Mouse (Mus musculus) MEL (cell line): ENCODE results near the gene Lrriq4. TPM values are rescaled to one million over a fixed set of nuclear protein-coding genes. Genes with fewer than 3 reads are reported as not detected.

ENCODE experiments used
- DNase-seq: peaks from one replicate; pipeline ENCODE4 v3.0.0; 2011; ENCODE audit warnings: low read depth, low spot score
- H3K27ac ChIP-seq: 2 replicates; pipeline ENCODE4 v1.5.1; 2012; ENCODE audit warnings: low read depth, mild to moderate bottlenecking, control low read depth, low read length, moderate library complexity; ENCODE audit not compliant: control insufficient read depth
- H3K27me3 ChIP-seq, 2 experiments: fragments of 150-350 bp in 1 of 2; sonication (generic) in 1 of 2; 2 replicates each; pipeline ENCODE4 v1.6.1; 2012; ENCODE audit warnings: low read length in 2 of 2, mild to moderate bottlenecking in 2 of 2, improper control_type of control experiment in 1 of 2, moderate library complexity in 1 of 2; ENCODE audit not compliant: insufficient read depth in 2 of 2, control insufficient read depth in 1 of 2
- H3K36me3 ChIP-seq, 2 experiments: 2 replicates each; pipeline ENCODE4 v1.6.1; 2012 to 2014; ENCODE audit warnings: low read length in 2 of 2, improper control_type of control experiment in 1 of 2, inconsistent platforms in 1 of 2, mild to moderate bottlenecking in 1 of 2; ENCODE audit not compliant: insufficient read depth in 2 of 2, control insufficient read depth in 1 of 2
- H3K4me1 ChIP-seq, 2 experiments: fragments of 150-350 bp in 1 of 2; sonication (generic) in 1 of 2; 2 replicates each; pipeline ENCODE4 v1.6.1; 2012; ENCODE audit warnings: low read length in 2 of 2, improper control_type of control experiment in 1 of 2, mild to moderate bottlenecking in 1 of 2; ENCODE audit not compliant: insufficient read depth in 2 of 2, control insufficient read depth in 1 of 2
- H3K4me3 ChIP-seq, 2 experiments: fragments of 150-350 bp in 1 of 2; sonication (generic) in 1 of 2; 2 replicates each; pipeline ENCODE4 v1.5.1; 2012; ENCODE audit warnings: low read depth in 2 of 2, low read length in 2 of 2, mild to moderate bottlenecking in 2 of 2, moderate library complexity in 2 of 2, control low read depth in 1 of 2, improper control_type of control experiment in 1 of 2; ENCODE audit not compliant: control insufficient read depth in 1 of 2, insufficient read depth in 1 of 2
- H3K79me2 ChIP-seq: 2 replicates; pipeline ENCODE4 v1.6.1; 2012; ENCODE audit warnings: mild to moderate bottlenecking, low read length, moderate library complexity; ENCODE audit not compliant: control insufficient read depth, poor library complexity, insufficient read depth
- H3K9ac ChIP-seq: 2 replicates; pipeline ENCODE4 v1.6.1; 2012; ENCODE audit warnings: low read depth, mild to moderate bottlenecking, control low read depth, low read length, moderate library complexity; ENCODE audit not compliant: control insufficient read depth, poor library complexity, severe bottlenecking
- H3K9me3 ChIP-seq: fragments of 150-350 bp; sonication (generic); replicated peaks from 2 replicates; pipeline ENCODE4 v1.6.1; 2012; ENCODE audit warnings: mild to moderate bottlenecking, low read length, improper control_type of control experiment, moderate library complexity; ENCODE audit not compliant: insufficient read depth
- BHLHE40 ChIP-seq: IDR thresholded peaks from 2 replicates; pipeline ENCODE4 v1.6.1; 2012; ENCODE audit warnings: low read depth, mild to moderate bottlenecking, inconsistent platforms, low read length, improper control_type of control experiment, borderline replicate concordance
- CHD1 ChIP-seq: IDR thresholded peaks from 2 replicates; pipeline ENCODE4 v1.6.1; 2012; ENCODE audit warnings: low read depth, mild to moderate bottlenecking, inconsistent platforms, low read length, improper control_type of control experiment
- CHD2 ChIP-seq: IDR thresholded peaks from 2 replicates; pipeline ENCODE4 v1.6.1; 2011; ENCODE audit warnings: low read length, improper control_type of control experiment
- CTCF ChIP-seq, 3 experiments: IDR thresholded peaks in 2 of 3; conservative IDR thresholded peaks in 1 of 3; 2 replicates each; pipeline ENCODE4 v1.5.1; 2011 to 2012; ENCODE audit warnings: low read length in 3 of 3, low read depth in 2 of 3, mild to moderate bottlenecking in 2 of 3, improper control_type of control experiment in 1 of 3, inconsistent platforms in 1 of 3, mixed read lengths in 1 of 3, moderate library complexity in 1 of 3; ENCODE audit not compliant: control insufficient read depth in 1 of 3, insufficient read depth in 1 of 3, poor library complexity in 1 of 3, severe bottlenecking in 1 of 3
- E2F4 ChIP-seq: IDR thresholded peaks from 2 replicates; pipeline ENCODE4 v1.6.1; 2011; ENCODE audit warnings: low read depth, low read length, improper control_type of control experiment, borderline replicate concordance
- ELF1 ChIP-seq: IDR thresholded peaks from 2 replicates; pipeline ENCODE4 v1.6.1; 2014; ENCODE audit warnings: low read depth, mild to moderate bottlenecking, inconsistent platforms, low read length, improper control_type of control experiment, moderate library complexity
- EP300 ChIP-seq, 2 experiments: IDR thresholded peaks; 2 replicates each; pipeline ENCODE4 v1.6.1; 2011; ENCODE audit warnings: improper control_type of control experiment in 2 of 2, low read length in 2 of 2, low read depth in 1 of 2, mild to moderate bottlenecking in 1 of 2
- ETS1 ChIP-seq: IDR thresholded peaks from 2 replicates; pipeline ENCODE4 v1.6.1; 2012; ENCODE audit warnings: low read depth, mild to moderate bottlenecking, inconsistent platforms, low read length, improper control_type of control experiment, moderate library complexity
- GABPA ChIP-seq: IDR thresholded peaks from 2 replicates; pipeline ENCODE4 v1.6.1; 2012; ENCODE audit warnings: low read depth, mild to moderate bottlenecking, inconsistent platforms, low read length, improper control_type of control experiment, moderate library complexity
- GATA1 ChIP-seq: IDR thresholded peaks from 2 replicates; pipeline ENCODE4 v1.6.1; 2011; ENCODE audit warnings: low read depth, low read length, improper control_type of control experiment
- HCFC1 ChIP-seq: IDR thresholded peaks from 2 replicates; pipeline ENCODE4 v1.6.1; 2012; ENCODE audit warnings: low read depth, mild to moderate bottlenecking, inconsistent platforms, low read length, improper control_type of control experiment, moderate library complexity
- JUND ChIP-seq: IDR thresholded peaks from 2 replicates; pipeline ENCODE4 v1.6.1; 2011; ENCODE audit warnings: low read depth, mild to moderate bottlenecking, improper control_type of control experiment, low read length
- KAT2A ChIP-seq: conservative IDR thresholded peaks from 2 replicates; pipeline ENCODE4 v1.6.1; 2012; ENCODE audit warnings: low read depth, low read length, improper control_type of control experiment, inconsistent platforms
- MAX ChIP-seq: IDR thresholded peaks from 2 replicates; pipeline ENCODE4 v1.6.1; 2011; ENCODE audit warnings: low read length, improper control_type of control experiment
- MAZ ChIP-seq: IDR thresholded peaks from 2 replicates; pipeline ENCODE4 v1.6.1; 2012; ENCODE audit warnings: low read depth, mild to moderate bottlenecking, inconsistent platforms, low read length, improper control_type of control experiment
- MEF2A ChIP-seq: IDR thresholded peaks from 2 replicates; pipeline ENCODE4 v1.6.1; 2014; ENCODE audit warnings: low read depth, mild to moderate bottlenecking, inconsistent platforms, low read length, improper control_type of control experiment; ENCODE audit not compliant: poor library complexity, insufficient replicate concordance, severe bottlenecking; ENCODE audit errors: extremely low read depth
- MXI1 ChIP-seq: IDR thresholded peaks from 2 replicates; pipeline ENCODE4 v1.6.1; 2011; ENCODE audit warnings: mild to moderate bottlenecking, low read depth, low read length, improper control_type of control experiment
- MYB ChIP-seq: IDR thresholded peaks from 2 replicates; pipeline ENCODE4 v1.6.1; 2011; ENCODE audit warnings: mild to moderate bottlenecking, low read depth, low read length, improper control_type of control experiment
- MYC ChIP-seq: IDR thresholded peaks from 2 replicates; pipeline ENCODE4 v1.6.1; 2011; ENCODE audit warnings: low read depth, mild to moderate bottlenecking, low read length, improper control_type of control experiment, moderate library complexity
- NELFE ChIP-seq: IDR thresholded peaks from 2 replicates; pipeline ENCODE4 v1.6.1; 2011; ENCODE audit warnings: low read depth, low read length, improper control_type of control experiment
- NRF1 ChIP-seq: IDR thresholded peaks from 2 replicates; pipeline ENCODE4 v1.6.1; 2014; ENCODE audit warnings: low read depth, mild to moderate bottlenecking, inconsistent platforms, low read length, improper control_type of control experiment, moderate library complexity; ENCODE audit not compliant: poor library complexity, insufficient read depth, severe bottlenecking
- POLR2A ChIP-seq, 2 experiments: IDR thresholded peaks; 2 replicates each; pipeline ENCODE4 v1.6.1; 2011 to 2012; ENCODE audit warnings: low read length in 2 of 2, mild to moderate bottlenecking in 2 of 2, control low read depth in 1 of 2, improper control_type of control experiment in 1 of 2, low read depth in 1 of 2, moderate library complexity in 1 of 2; ENCODE audit not compliant: control insufficient read depth in 1 of 2, insufficient read depth in 1 of 2, poor library complexity in 1 of 2
- POLR2AphosphoS2 ChIP-seq: IDR thresholded peaks from 2 replicates; pipeline ENCODE4 v1.6.1; 2011; ENCODE audit warnings: low read length, improper control_type of control experiment
- POLR2AphosphoS5 ChIP-seq: IDR thresholded peaks from 2 replicates; pipeline ENCODE4 v1.6.1; 2012; ENCODE audit warnings: low read depth, borderline replicate concordance, mild to moderate bottlenecking, inconsistent platforms, low read length, moderate library complexity, mixed read lengths
- RAD21 ChIP-seq: IDR thresholded peaks from 2 replicates; pipeline ENCODE4 v1.6.1; 2011; ENCODE audit warnings: mild to moderate bottlenecking, low read depth, low read length, improper control_type of control experiment
- RCOR1 ChIP-seq: IDR thresholded peaks from 2 replicates; pipeline ENCODE4 v1.6.1; 2012; ENCODE audit warnings: low read depth, mild to moderate bottlenecking, inconsistent platforms, low read length, improper control_type of control experiment
- SIN3A ChIP-seq: IDR thresholded peaks from 2 replicates; pipeline ENCODE4 v1.6.1; 2012; ENCODE audit warnings: low read length, improper control_type of control experiment, inconsistent platforms
- SMC3 ChIP-seq: IDR thresholded peaks from 2 replicates; pipeline ENCODE4 v1.6.1; 2011; ENCODE audit warnings: low read depth, low read length, improper control_type of control experiment
- TAL1 ChIP-seq: IDR thresholded peaks from 2 replicates; pipeline ENCODE4 v1.6.1; 2012; ENCODE audit warnings: mild to moderate bottlenecking, inconsistent platforms, low read length, moderate library complexity, mixed read lengths
- TBP ChIP-seq: IDR thresholded peaks from 2 replicates; pipeline ENCODE4 v1.8.0; 2011; ENCODE audit warnings: low read depth, low read length, improper control_type of control experiment
- TCF12 ChIP-seq: IDR thresholded peaks from 2 replicates; pipeline ENCODE4 v1.6.1; 2014; ENCODE audit warnings: low read depth, mild to moderate bottlenecking, inconsistent platforms, low read length, improper control_type of control experiment, moderate library complexity
- UBTF ChIP-seq: IDR thresholded peaks from 2 replicates; pipeline ENCODE4 v1.6.1; 2012; ENCODE audit warnings: low read depth, mild to moderate bottlenecking, inconsistent platforms, low read length, improper control_type of control experiment, moderate library complexity, borderline replicate concordance; ENCODE audit not compliant: insufficient read depth
- USF1 ChIP-seq: IDR thresholded peaks from 2 replicates; pipeline ENCODE4 v1.6.1; 2014; ENCODE audit warnings: low read depth, mild to moderate bottlenecking, inconsistent platforms, low read length, improper control_type of control experiment, moderate library complexity
- USF2 ChIP-seq, 2 experiments: IDR thresholded peaks; 2 replicates each; pipeline ENCODE4 v1.6.1; 2011 to 2012; ENCODE audit warnings: improper control_type of control experiment in 2 of 2, low read length in 2 of 2, borderline replicate concordance in 1 of 2, inconsistent platforms in 1 of 2, low read depth in 1 of 2, mild to moderate bottlenecking in 1 of 2; ENCODE audit not compliant: insufficient read depth in 1 of 2
- ZC3H11A ChIP-seq: IDR thresholded peaks from 2 replicates; pipeline ENCODE4 v1.6.1; 2012; ENCODE audit warnings: low read depth, mild to moderate bottlenecking, inconsistent platforms, low read length, improper control_type of control experiment
- ZKSCAN1 ChIP-seq: IDR thresholded peaks from 2 replicates; pipeline ENCODE4 v1.6.1; 2012; ENCODE audit warnings: low read depth, mild to moderate bottlenecking, inconsistent platforms, low read length, improper control_type of control experiment, moderate library complexity
- ZMIZ1 ChIP-seq: IDR thresholded peaks from 2 replicates; pipeline ENCODE4 v1.6.1; 2012; ENCODE audit warnings: low read depth, mild to moderate bottlenecking, inconsistent platforms, low read length, improper control_type of control experiment, moderate library complexity
- ZNF384 ChIP-seq: IDR thresholded peaks from 2 replicates; pipeline ENCODE4 v1.6.1; 2012; ENCODE audit warnings: low read depth, mild to moderate bottlenecking, inconsistent platforms, low read length, improper control_type of control experiment
- polyA plus RNA-seq, 2 experiments: library from polyadenylated mRNA; stranded (reverse) in 1 of 2; unstranded in 1 of 2; fragments of >175 nt in 1 of 2; fragments of >200 nt in 1 of 2; gene quantifications; 2 replicates each; pipeline versions ENCODE4 v1.2.1 to v1.2.4; 2012; ENCODE audit warnings: low replicate concordance in 2 of 2, low read depth in 1 of 2; ENCODE audit not compliant: insufficient read length in 2 of 2, insufficient read depth in 1 of 2, missing spikeins in 1 of 2
- total RNA-seq: library from RNA; depleted of rRNA; stranded (reverse); fragments of 300-350 nt; gene quantifications from 2 replicates; pipeline ENCODE4 v1.2.3, GENCODE M21; 2012

Lrriq4 gene
- total and polyA plus RNA-seq, 3 experiments: not detected

DNA sequence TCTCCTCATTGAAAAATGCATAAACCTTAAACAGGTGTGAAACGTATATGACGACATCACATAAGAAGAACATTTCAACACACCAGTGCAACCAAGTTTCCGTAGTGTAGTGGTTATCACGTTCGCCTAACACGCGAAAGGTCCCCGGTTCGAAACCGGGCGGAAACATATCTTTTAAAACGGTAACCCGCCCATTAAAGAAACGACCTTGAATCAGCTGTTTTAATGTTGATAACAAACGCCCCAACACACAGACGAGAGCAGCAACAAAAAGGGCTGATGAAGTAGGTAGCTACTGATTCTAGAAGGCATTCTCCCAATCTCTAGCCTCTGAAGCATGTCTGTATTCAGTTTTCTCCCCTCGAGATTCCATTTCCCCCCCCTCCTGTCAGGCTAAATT lies 43.1 kb upstream of the Lrriq4 start:
- DNase-seq: peak; percentile 91
- H3K4me1 ChIP-seq: peaks cover 0 to 9% of the 10 kb centered on the region in 2 experiments; a peak in 2 of 4 replicates
- peak overlapping the region; percentile 85 for H3K27ac ChIP-seq
- no peaks in the 10 kb centered on the region for H3K9me3 ChIP-seq
- H3K79me2 ChIP-seq: peaks cover 13% of the 10 kb centered on the region
- peaks cover 3 to 8% of the 10 kb centered on the region in 2 experiments; a peak in 3 of 4 replicates for H3K36me3 ChIP-seq
- no peaks in the 10 kb centered on the region for H3K27me3 ChIP-seq
- peak overlapping the region; percentile 95 for H3K4me3 ChIP-seq
- peak overlapping the region; percentile 79 for H3K9ac ChIP-seq
- no peak for TF ChIP-seq POLR2AphosphoS2
- peak; percentile 16 for TF ChIP-seq MXI1
- TF ChIP-seq USF1: no peak
- no peak for TF ChIP-seq MAZ
- no peak for TF ChIP-seq CHD2
- TF ChIP-seq JUND: no peak
- no peak for TF ChIP-seq UBTF
- no peak for TF ChIP-seq ZC3H11A
- peak; percentile 67 for TF ChIP-seq KAT2A
- TF ChIP-seq NRF1: peak; percentile 37; the same call in 1 of the 2 replicates
- 0 out of 2 replicates have a peak, but pooled peaks have one; percentile 64 for TF ChIP-seq HCFC1
- no peak for TF ChIP-seq MAX
- TF ChIP-seq EP300 (IDR thresholded peaks at IDR 0.05; ENCODE audit: low read depth in 1 of 2, low read length in 2 of 2): peak in 1 of 2 experiments; percentile 16; a peak in 1 of 4 replicates
- no peak for TF ChIP-seq USF2 (IDR thresholded peaks at IDR 0.05; ENCODE audit: borderline replicate concordance in 1 of 2, insufficient read depth in 1 of 2, low read depth in 1 of 2, low read length in 2 of 2)
- peak; percentile 81; the same call in 1 of the 2 replicates for TF ChIP-seq ELF1
- peak; percentile 96 for TF ChIP-seq SIN3A
- TF ChIP-seq RCOR1: peak; percentile 27; the same call in 1 of the 2 replicates
- TF ChIP-seq CHD1: no peak
- peak; percentile 95 for TF ChIP-seq GATA1
- TF ChIP-seq ZNF384: no peak
- TF ChIP-seq E2F4: peak; percentile 75
- no peak for TF ChIP-seq MYB
- no peak for TF ChIP-seq POLR2AphosphoS5
- no peak for TF ChIP-seq RAD21
- TF ChIP-seq TBP: peak; percentile 100
- TF ChIP-seq POLR2A (IDR thresholded peaks at IDR 0.05; ENCODE audit: control insufficient read depth in 1 of 2, insufficient read depth in 1 of 2, low read depth in 1 of 2, low read length in 2 of 2, poor library complexity in 1 of 2): no peak
- no peak for TF ChIP-seq ZMIZ1
- peak; percentile 46; the same call in 1 of the 2 replicates for TF ChIP-seq TAL1
- no peak for TF ChIP-seq CTCF (IDR thresholded peaks at IDR 0.05 in 2 of 3, conservative IDR thresholded peaks at IDR 0.05 in 1 of 3; ENCODE audit: control insufficient read depth in 1 of 3, insufficient read depth in 1 of 3, low read depth in 2 of 3, low read length in 3 of 3, poor library complexity in 1 of 3, severe bottlenecking in 1 of 3)
- no peak for TF ChIP-seq TCF12
- no peak for TF ChIP-seq ZKSCAN1
- TF ChIP-seq BHLHE40: no peak
- no peak for TF ChIP-seq MEF2A
- TF ChIP-seq ETS1: peak; percentile 97
- TF ChIP-seq GABPA: no peak
- no peak for TF ChIP-seq SMC3
- no peak for TF ChIP-seq NELFE
- peak; percentile 63 for TF ChIP-seq MYC
